Mouse (Mus musculus): ENCODE results near the gene Tmem200b. TPM values are rescaled to one million over a fixed set of nuclear protein-coding genes. Genes with fewer than 3 reads are reported as not detected.

Tmem200b gene
- polyA plus RNA-seq, 1 experiment, result 0.76 TPM

- Histone ChIP-seq H3K4me2 (ENCODE audit: low read depth) (no peak overlapping the region), H3K79me2 (ENCODE audit: control insufficient read depth, insufficient read depth) (peaks cover 100% of the 10 kb centered on the region), H3K36me3 (ENCODE audit: control insufficient read depth, insufficient read depth) (peaks cover 4% of the 10 kb centered on the region), H3K27me3 (ENCODE audit: control insufficient read depth, insufficient read depth, insufficient read length) (no peaks in the 10 kb centered on the region), H3K4me3 (no peak overlapping the region), H3ac (ENCODE audit: control insufficient read depth, insufficient read length) (no peak overlapping the region)
- no peak for TF ChIP-seq REST (IDR thresholded peaks at IDR 0.05; ENCODE audit: insufficient read depth, insufficient read length)
- no peak for TF ChIP-seq TCF3 (IDR thresholded peaks at IDR 0.05; ENCODE audit: insufficient read length, low read depth)
- no peak for TF ChIP-seq MYOG (IDR thresholded peaks at IDR 0.05; ENCODE audit: control insufficient read depth in 1 of 3, insufficient read depth in 1 of 3, insufficient read length in 2 of 3, low read depth in 2 of 3)
- no peak for TF ChIP-seq MYOD1 (IDR thresholded peaks at IDR 0.05; ENCODE audit: control insufficient read depth in 1 of 3, insufficient read length in 2 of 3, low read depth in 2 of 3)
- TF ChIP-seq POLR2A (IDR thresholded peaks at IDR 0.05; ENCODE audit: insufficient read length, low read depth), result no peak
- no peak for TF ChIP-seq POLR2AphosphoS2 (IDR thresholded peaks at IDR 0.05; ENCODE audit: insufficient read length, low read depth)
- TF ChIP-seq E2F4 (IDR thresholded peaks at IDR 0.05; ENCODE audit: insufficient read depth), result no peak
Observed at GRCm38 (mm10) chr4:131881306-131881705, 40.3 kb upstream of the Tmem200b start.

GRCm38 (mm10) chr4:131883571-131883970 is 38.0 kb upstream of the Tmem200b start:
- peaks cover 100% of the 10 kb centered on the region for H3K79me2 ChIP-seq (ENCODE audit: control insufficient read depth, insufficient read depth)
- H3K36me3 ChIP-seq (ENCODE audit: control insufficient read depth, insufficient read depth), result peaks cover 22% of the 10 kb centered on the region
- H3K27me3 ChIP-seq (ENCODE audit: control insufficient read depth, insufficient read depth, insufficient read length), result no peaks in the 10 kb centered on the region
- no peak overlapping the region for H3ac ChIP-seq (ENCODE audit: control insufficient read depth, insufficient read length)
- H3K4me3 ChIP-seq, result no peak overlapping the region
- H3K4me2 ChIP-seq (ENCODE audit: low read depth), result no peak overlapping the region
- TF ChIP-seq MAX (IDR thresholded peaks at IDR 0.05; ENCODE audit: low read depth) (no peak), CEBPB (IDR thresholded peaks at IDR 0.05; ENCODE audit: insufficient read depth, poor library complexity, severe bottlenecking) (no peak), REST (IDR thresholded peaks at IDR 0.05; ENCODE audit: insufficient read depth, insufficient read length) (no peak), USF1 (IDR thresholded peaks at IDR 0.05; ENCODE audit: low read depth) (no peak), MYOD1 (IDR thresholded peaks at IDR 0.05; ENCODE audit: control insufficient read depth in 1 of 3, insufficient read length in 2 of 3, low read depth in 2 of 3) (no peak), POLR2A (IDR thresholded peaks at IDR 0.05; ENCODE audit: insufficient read length, low read depth) (no peak), TCF3 (IDR thresholded peaks at IDR 0.05; ENCODE audit: insufficient read length, low read depth) (no peak), E2F4 (IDR thresholded peaks at IDR 0.05; ENCODE audit: insufficient read depth) (no peak), MYOG (IDR thresholded peaks at IDR 0.05; ENCODE audit: control insufficient read depth in 1 of 3, insufficient read depth in 1 of 3, insufficient read length in 2 of 3, low read depth in 2 of 3) (no peak), TCF12 (IDR thresholded peaks at IDR 0.05; ENCODE audit: insufficient read depth, poor library complexity, severe bottlenecking) (no peak), SRF (IDR thresholded peaks at IDR 0.05; ENCODE audit: control insufficient read depth, insufficient read length, low read depth) (no peak), POLR2AphosphoS2 (IDR thresholded peaks at IDR 0.05; ENCODE audit: insufficient read length, low read depth) (no peak)

- Histone ChIP-seq H3K79me2 (ENCODE audit: control insufficient read depth, insufficient read depth) (peaks cover 100% of the 10 kb centered on the region), H3ac (ENCODE audit: control insufficient read depth, insufficient read length) (no peak overlapping the region), H3K36me3 (ENCODE audit: control insufficient read depth, insufficient read depth) (peaks cover 25% of the 10 kb centered on the region), H3K27me3 (ENCODE audit: control insufficient read depth, insufficient read depth, insufficient read length) (no peaks in the 10 kb centered on the region), H3K4me2 (ENCODE audit: low read depth) (no peak overlapping the region), H3K4me3 (no peak overlapping the region)
- no peak for TF ChIP-seq MAX (IDR thresholded peaks at IDR 0.05; ENCODE audit: low read depth)
- no peak for TF ChIP-seq POLR2AphosphoS2 (IDR thresholded peaks at IDR 0.05; ENCODE audit: insufficient read length, low read depth)
- TF ChIP-seq MYOG (IDR thresholded peaks at IDR 0.05; ENCODE audit: control insufficient read depth in 1 of 3, insufficient read depth in 1 of 3, insufficient read length in 2 of 3, low read depth in 2 of 3), result no peak
- no peak for TF ChIP-seq TCF3 (IDR thresholded peaks at IDR 0.05; ENCODE audit: insufficient read length, low read depth)
- TF ChIP-seq TCF12 (IDR thresholded peaks at IDR 0.05; ENCODE audit: insufficient read depth, poor library complexity, severe bottlenecking), result no peak
- TF ChIP-seq SRF (IDR thresholded peaks at IDR 0.05; ENCODE audit: control insufficient read depth, insufficient read length, low read depth), result no peak
- no peak for TF ChIP-seq MYOD1 (IDR thresholded peaks at IDR 0.05; ENCODE audit: control insufficient read depth in 1 of 3, insufficient read length in 2 of 3, low read depth in 2 of 3)
- TF ChIP-seq CEBPB (IDR thresholded peaks at IDR 0.05; ENCODE audit: insufficient read depth, poor library complexity, severe bottlenecking), result no peak
- TF ChIP-seq USF1 (IDR thresholded peaks at IDR 0.05; ENCODE audit: low read depth), result no peak
- TF ChIP-seq REST (IDR thresholded peaks at IDR 0.05; ENCODE audit: insufficient read depth, insufficient read length), result no peak
- TF ChIP-seq E2F4 (IDR thresholded peaks at IDR 0.05; ENCODE audit: insufficient read depth), result no peak
- TF ChIP-seq POLR2A (IDR thresholded peaks at IDR 0.05; ENCODE audit: insufficient read length, low read depth), result no peak
Observed at GRCm38 (mm10) chr4:131885376-131885775, 36.2 kb upstream of the Tmem200b start.

GRCm38 (mm10) chr4:131888564-131888963 is 33.0 kb upstream of the Tmem200b start:
- H3K4me3 ChIP-seq, result no peak overlapping the region
- no peak for TF ChIP-seq POLR2AphosphoS2 (IDR thresholded peaks at IDR 0.05; ENCODE audit: insufficient read length, low read depth)
- TF ChIP-seq E2F4 (IDR thresholded peaks at IDR 0.05; ENCODE audit: insufficient read depth), result no peak
- TF ChIP-seq TCF3 (IDR thresholded peaks at IDR 0.05; ENCODE audit: insufficient read length, low read depth), result no peak
- TF ChIP-seq TCF12 (IDR thresholded peaks at IDR 0.05; ENCODE audit: insufficient read depth, poor library complexity, severe bottlenecking), result no peak
- TF ChIP-seq REST (IDR thresholded peaks at IDR 0.05; ENCODE audit: insufficient read depth, insufficient read length), result no peak
- TF ChIP-seq MAX (IDR thresholded peaks at IDR 0.05; ENCODE audit: low read depth), result no peak
- TF ChIP-seq POLR2A (IDR thresholded peaks at IDR 0.05; ENCODE audit: insufficient read length, low read depth), result no peak
- TF ChIP-seq MYOD1 (IDR thresholded peaks at IDR 0.05; ENCODE audit: control insufficient read depth in 1 of 3, insufficient read length in 2 of 3, low read depth in 2 of 3), result no peak
- no peak for TF ChIP-seq SRF (IDR thresholded peaks at IDR 0.05; ENCODE audit: control insufficient read depth, insufficient read length, low read depth)
- no peak for TF ChIP-seq MYOG (IDR thresholded peaks at IDR 0.05; ENCODE audit: control insufficient read depth in 1 of 3, insufficient read depth in 1 of 3, insufficient read length in 2 of 3, low read depth in 2 of 3)
- TF ChIP-seq USF1 (IDR thresholded peaks at IDR 0.05; ENCODE audit: low read depth), result no peak
- TF ChIP-seq CEBPB (IDR thresholded peaks at IDR 0.05; ENCODE audit: insufficient read depth, poor library complexity, severe bottlenecking), result no peak
- H3K4me2 ChIP-seq (ENCODE audit: low read depth), result no peak overlapping the region
- no peaks in the 10 kb centered on the region for H3K27me3 ChIP-seq (ENCODE audit: control insufficient read depth, insufficient read depth, insufficient read length)
- H3K79me2 ChIP-seq (ENCODE audit: control insufficient read depth, insufficient read depth), result peaks cover 76% of the 10 kb centered on the region
- no peak overlapping the region for H3ac ChIP-seq (ENCODE audit: control insufficient read depth, insufficient read length)
- H3K36me3 ChIP-seq (ENCODE audit: control insufficient read depth, insufficient read depth), result peaks cover 43% of the 10 kb centered on the region

Measured in myocyte (in vitro differentiated cells).